Mouse (Mus musculus): ENCODE results near the gene Camkmt. TPM values are rescaled to one million over a fixed set of nuclear protein-coding genes. Genes with fewer than 3 reads are reported as not detected.
A peak's percentile ranks its signal among the peaks of the same experiment; 100 is the strongest.

Camkmt gene
- total RNA-seq, 2 experiments from 2014 or later, result 0.99 to 1.8 TPM

- no peak for DNase-seq
- intact Hi-C loops (cut with DNase I), result no loop called here
Measured at GRCm38 (mm10) chr17:85088401-85088800, 2.0 kb upstream of the Camkmt start.

- intact Hi-C loops (cut with DNase I), result no loop called here
- no peak for DNase-seq
Measured at GRCm38 (mm10) chr17:85089011-85089410, 1.3 kb upstream of the Camkmt start.

- intact Hi-C loops (cut with DNase I), result loop anchor here (5.0 kb wide), 3 partner anchors 132 to 297 kb away; partner anchors contain the start of genes Lrpprc and Ppm1b
- no peak for DNase-seq
Measured at GRCm38 (mm10) chr17:85089621-85090020, 731 bp upstream of the Camkmt start.

- no peak for DNase-seq
- intact Hi-C loops (cut with DNase I), result loop anchor here (5.0 kb wide), 3 partner anchors 134 to 299 kb away; partner anchors contain the start of genes Lrpprc and Ppm1b
Measured at GRCm38 (mm10) chr17:85091762-85092161, 1.4 kb downstream of the Camkmt start.

GRCm38 (mm10) chr17:85096396-85096795, 6.0 kb downstream of the Camkmt start:
- intact Hi-C loops (cut with DNase I), result no loop called here
- no peak for DNase-seq

GRCm38 (mm10) chr17:85098677-85099323, 8.4 kb downstream of the Camkmt start:
- DNase-seq, result no peak
- intact Hi-C loops (cut with DNase I), result no loop called here

- no peak for DNase-seq
- intact Hi-C loops (cut with DNase I), result no loop called here
Measured at GRCm38 (mm10) chr17:85100232-85100631, 9.9 kb downstream of the Camkmt start.

GRCm38 (mm10) chr17:85101751-85102150, 11.4 kb downstream of the Camkmt start:
- no peak for DNase-seq
- intact Hi-C loops (cut with DNase I), result no loop called here

- intact Hi-C loops (cut with DNase I), result no loop called here
- DNase-seq, result no peak
Measured at GRCm38 (mm10) chr17:85103310-85103709, 13.0 kb downstream of the Camkmt start.

GRCm38 (mm10) chr17:85110640-85111039, 20.3 kb downstream of the Camkmt start:
- no peak for DNase-seq
- intact Hi-C loops (cut with DNase I), result no loop called here

- intact Hi-C loops (cut with DNase I), result no loop called here
- DNase-seq, result no peak
Measured at GRCm38 (mm10) chr17:85113441-85113840, 23.1 kb downstream of the Camkmt start.

- peak; percentile 15 to 25 for DNase-seq
- intact Hi-C loops (cut with DNase I), result loop anchor here (2.0 to 5.0 kb wide), 2 partner anchors 72 to 516 kb away; no protein-coding TSS in a partner anchor
Measured at GRCm38 (mm10) chr17:85116643-85117042, 26.3 kb downstream of the Camkmt start.

GRCm38 (mm10) chr17:85138393-85138792, 48.0 kb downstream of the Camkmt start:
- DNase-seq, result no peak
- intact Hi-C loops (cut with DNase I), result no loop called here

GRCm38 (mm10) chr17:85141621-85142020, 51.3 kb downstream of the Camkmt start:
- intact Hi-C loops (cut with DNase I), result no loop called here
- no peak for DNase-seq

- intact Hi-C loops (cut with DNase I), result no loop called here
- DNase-seq, result no peak
Measured at GRCm38 (mm10) chr17:85142495-85143111, 52.3 kb downstream of the Camkmt start.

- DNase-seq, result no peak
- intact Hi-C loops (cut with DNase I), result no loop called here
Measured at GRCm38 (mm10) chr17:85144141-85144540, 53.8 kb downstream of the Camkmt start.

- intact Hi-C loops (cut with DNase I), result no loop called here
- no peak for DNase-seq
Measured at GRCm38 (mm10) chr17:85148348-85148747, 58.0 kb downstream of the Camkmt start.

GRCm38 (mm10) chr17:85149211-85149738, 58.9 kb downstream of the Camkmt start:
- intact Hi-C loops (cut with DNase I), result no loop called here
- no peak for DNase-seq

GRCm38 (mm10) chr17:85151264-85151663, 60.9 kb downstream of the Camkmt start:
- intact Hi-C loops (cut with DNase I), result no loop called here
- DNase-seq, result no peak

GRCm38 (mm10) chr17:85158202-85158601, 67.8 kb downstream of the Camkmt start:
- no peak for DNase-seq
- intact Hi-C loops (cut with DNase I), result no loop called here

GRCm38 (mm10) chr17:85159526-85159925, 69.2 kb downstream of the Camkmt start:
- DNase-seq, result no peak
- intact Hi-C loops (cut with DNase I), result no loop called here

- intact Hi-C loops (cut with DNase I), result no loop called here
- DNase-seq, result no peak
Measured at GRCm38 (mm10) chr17:85160786-85161185, 70.4 kb downstream of the Camkmt start.

All from gastrocnemius, postnatal 36 days (tissue).